Mouse (Mus musculus) lung, adult 2 months (tissue): ENCODE results near the gene Scarb1. TPM values are rescaled to one million over a fixed set of nuclear protein-coding genes. Genes with fewer than 3 reads are reported as not detected.

Experiments used
- DNase-seq: peaks from one replicate; pipeline ENCODE4 v3.0.0; 2022
- H3K4me1 ChIP-seq: fragments of 200-500 bp; 2 replicates; pipeline ENCODE4 v1.6.1; 2011; ENCODE audit warnings: low read length; ENCODE audit not compliant: control insufficient read depth, insufficient read depth
- H3K4me3 ChIP-seq: fragments of 200-500 bp; replicated peaks from 2 replicates; pipeline ENCODE3; 2011; ENCODE audit warnings: low read depth, mild to moderate bottlenecking, control low read depth, low read length; ENCODE audit errors: extremely low read depth
- CTCF ChIP-seq: fragments of 200-500 bp; IDR thresholded peaks from 2 replicates; pipeline ENCODE4 v1.5.1; 2011; ENCODE audit warnings: mild to moderate bottlenecking, low read length, control low read depth; ENCODE audit not compliant: insufficient read depth
- POLR2A ChIP-seq: fragments of 200-500 bp; IDR thresholded peaks from 2 replicates; pipeline ENCODE4 v1.6.1; 2011; ENCODE audit warnings: low read depth, mild to moderate bottlenecking, control low read depth, low read length, borderline replicate concordance; ENCODE audit errors: extremely low read depth
- WGBS: fragments of 180-500 bp; shearing (Covaris S2); methylation state at CpG from one replicate; pipeline ENCODE4 v1.1.7; 2018; 5-methylcytosine and 5-hydroxymethylcytosine counted together
- polyA plus RNA-seq: library from polyadenylated mRNA; depleted of rRNA; stranded (reverse); fragments of >200 nt; gene quantifications from 2 replicates; pipeline ENCODE4 v1.2.3, GENCODE M21; 2012; rRNA removed

Gene Scarb1
- polyA plus RNA-seq, 1 experiment: 173 TPM

GRCm38 (mm10) chr5:125234399-125234798 lies 106.5 kb downstream of the Scarb1 start:
- no peak for DNase-seq
- Histone ChIP-seq H3K4me1 (no peaks in the 10 kb centered on the region), H3K4me3 (no peak overlapping the region)
- WGBS: 29% methylated on average over 8 of the region's 8 CpGs
- TF ChIP-seq POLR2A: no peak
- no peak for TF ChIP-seq CTCF

- TF ChIP-seq POLR2A (no peak), CTCF (no peak)
- Histone ChIP-seq H3K4me3 (no peak overlapping the region), H3K4me1 (no peaks in the 10 kb centered on the region)
- WGBS: 100% methylated on average over 1 of the region's 1 CpGs
- no peak for DNase-seq
Observed at GRCm38 (mm10) chr5:125233478-125233877, 107.4 kb downstream of the Scarb1 start.

GRCm38 (mm10) chr5:125232443-125232979 lies 108.4 kb downstream of the Scarb1 start:
- DNase-seq: no peak
- TF ChIP-seq CTCF (no peak), POLR2A (no peak)

GRCm38 (mm10) chr5:125230463-125230862 lies 110.4 kb downstream of the Scarb1 start:
- no peak for DNase-seq
- TF ChIP-seq CTCF (no peak), POLR2A (no peak)
- Histone ChIP-seq H3K4me1 (peaks cover 6% of the 10 kb centered on the region; the same call in 1 of the 2 replicates), H3K4me3 (no peak overlapping the region)
- 78% methylated on average over 5 of the region's 5 CpGs for WGBS

More at GRCm38 (mm10) chr5:125232443-125232979, 108.4 kb downstream of the Scarb1 start:
- 80% methylated on average over 7 of the region's 7 CpGs for WGBS
- no peaks in the 10 kb centered on the region for H3K4me1 ChIP-seq
- H3K4me3 ChIP-seq: no peak overlapping the region

- no peak for TF ChIP-seq CTCF
- no peak for TF ChIP-seq POLR2A
- WGBS: 84% methylated on average over 2 of the region's 2 CpGs
- Histone ChIP-seq H3K4me1 (peaks cover 6% of the 10 kb centered on the region; the same call in 1 of the 2 replicates), H3K4me3 (no peak overlapping the region)
- DNase-seq: no peak
Observed at GRCm38 (mm10) chr5:125229097-125229496, 111.8 kb downstream of the Scarb1 start.

- Histone ChIP-seq H3K4me3 (no peak overlapping the region), H3K4me1 (peaks cover 6% of the 10 kb centered on the region; the same call in 1 of the 2 replicates)
- no peak for DNase-seq
- WGBS: 98% methylated on average over 4 of the region's 4 CpGs
- no peak for TF ChIP-seq POLR2A
- no peak for TF ChIP-seq CTCF
Observed at GRCm38 (mm10) chr5:125227699-125228098, 113.2 kb downstream of the Scarb1 start.

Other genes with a start within 250 kb of the Scarb1 start
- 65.5 and 78.9 TPM in 2 replicates for gene Ncor2, start 161.9 kb downstream of the Scarb1 start, polyA plus RNA-seq
- 0.20 and 0.25 TPM in 2 replicates for gene Gm10382, start 48.2 kb upstream of the Scarb1 start, polyA plus RNA-seq
- 705 and 874 TPM in 2 replicates for gene Ubc, start 49.1 kb upstream of the Scarb1 start, polyA plus RNA-seq
- gene Dhx37, start 93.0 kb upstream of the Scarb1 start, polyA plus RNA-seq: 11.1 and 13.4 TPM in 2 replicates
- gene Bri3bp, start 100.5 kb upstream of the Scarb1 start, polyA plus RNA-seq: 5.0 and 8.2 TPM in 2 replicates
- gene Aacs, start 134.7 kb upstream of the Scarb1 start, polyA plus RNA-seq: 53.0 and 58.6 TPM in 2 replicates
- gene Tmem132b, start 190.7 kb upstream of the Scarb1 start, polyA plus RNA-seq: 0.05 and 0.18 TPM in 2 replicates